Mouse (Mus musculus) hindlimb bud, embryonic 11.5 days (tissue): ENCODE results near the gene Drosha.

ENCODE experiments used
- DNase-seq: peaks from one replicate; pipeline ENCODE4 v3.0.0-alpha.2; 2012; ENCODE audit warnings: low read depth, low spot score; ENCODE audit errors: extremely low spot score

The Drosha gene

GRCm38 (mm10) chr15:12829878-12830277 lies 5.3 kb downstream of the Drosha start:
- DNase-seq = no peak

DNA sequence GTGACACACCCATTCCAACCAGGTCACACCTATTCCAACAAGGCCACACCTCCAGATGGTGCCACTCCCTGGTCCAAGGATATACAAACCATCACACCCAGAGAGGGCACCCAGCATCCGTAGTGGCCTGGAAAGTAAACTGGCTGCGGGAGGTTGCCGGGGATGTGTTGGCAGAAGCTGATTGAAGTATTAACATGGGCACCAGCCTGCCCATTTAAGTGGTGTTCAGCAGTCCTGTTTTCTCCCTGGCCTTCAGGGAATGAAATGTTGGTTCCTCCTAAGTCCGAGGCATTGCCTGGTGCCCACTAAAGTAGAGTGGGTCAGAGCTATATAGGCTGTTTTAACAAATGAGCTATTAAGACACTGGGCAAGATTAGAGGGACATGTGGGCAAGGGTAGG lies 8.0 kb downstream of the Drosha start:
- DNase-seq = no peak

- DNase-seq = no peak
Observed at GRCm38 (mm10) chr15:12833385-12833784, 8.8 kb downstream of the Drosha start.

DNA sequence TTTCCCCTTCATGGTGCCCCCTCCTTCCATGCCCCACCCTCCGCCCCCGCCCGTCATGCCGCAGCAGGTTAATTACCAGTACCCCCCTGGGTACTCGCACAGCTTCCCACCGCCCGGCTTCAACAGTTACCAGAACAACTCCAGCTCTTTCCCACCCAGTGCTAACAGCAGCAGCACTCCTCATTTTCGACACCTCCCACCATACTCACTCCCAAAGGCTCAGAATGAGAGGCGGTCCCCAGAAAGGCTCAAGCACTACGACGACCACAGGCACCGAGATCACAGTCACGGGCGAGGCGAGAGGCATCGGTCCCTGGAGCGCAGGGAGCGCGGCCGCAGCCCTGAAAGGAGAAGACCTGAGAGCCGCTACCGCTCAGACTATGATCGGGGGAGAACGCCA lies 9.6 kb downstream of the Drosha start:
- no peak for DNase-seq

DNA sequence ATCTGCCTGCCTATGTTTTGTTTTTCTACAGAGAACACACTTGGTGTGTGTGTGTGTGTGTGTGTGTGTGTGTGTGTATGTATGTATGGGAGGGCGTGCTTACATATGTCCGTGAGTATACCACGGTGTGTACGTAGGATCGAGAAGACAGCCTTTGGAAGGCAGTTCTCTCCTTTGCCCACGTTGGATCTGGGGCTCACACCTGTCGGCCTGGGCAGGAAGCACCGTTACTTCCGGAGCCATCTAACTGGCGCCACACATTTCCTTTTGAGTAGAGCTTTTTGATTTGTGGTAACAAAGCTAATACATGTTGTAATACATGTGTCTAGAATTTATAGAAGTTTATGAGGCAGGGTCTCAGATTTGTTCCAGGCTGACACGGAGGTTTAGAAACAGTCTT lies 16.1 kb downstream of the Drosha start:
- no peak for DNase-seq

DNA sequence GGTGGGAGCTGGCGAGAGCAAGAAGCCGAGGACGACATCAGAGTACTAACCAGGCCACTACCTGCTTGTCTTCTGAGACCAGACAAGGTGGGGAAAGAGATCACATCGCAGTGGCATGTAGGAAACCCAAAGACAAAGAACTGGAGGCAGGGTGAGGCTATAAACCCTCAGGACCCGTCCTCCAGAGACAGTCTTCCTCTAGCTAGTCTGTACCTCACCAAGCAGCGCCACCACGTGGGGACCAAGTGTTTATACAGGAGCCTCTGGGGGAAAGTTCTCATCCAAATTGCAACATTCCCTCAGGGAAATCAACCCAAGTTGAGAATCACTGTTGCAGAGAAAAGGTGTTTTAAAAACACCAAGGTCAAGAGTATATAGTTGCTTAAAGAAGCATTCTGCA lies 18.2 kb downstream of the Drosha start:
- no peak for DNase-seq

DNA sequence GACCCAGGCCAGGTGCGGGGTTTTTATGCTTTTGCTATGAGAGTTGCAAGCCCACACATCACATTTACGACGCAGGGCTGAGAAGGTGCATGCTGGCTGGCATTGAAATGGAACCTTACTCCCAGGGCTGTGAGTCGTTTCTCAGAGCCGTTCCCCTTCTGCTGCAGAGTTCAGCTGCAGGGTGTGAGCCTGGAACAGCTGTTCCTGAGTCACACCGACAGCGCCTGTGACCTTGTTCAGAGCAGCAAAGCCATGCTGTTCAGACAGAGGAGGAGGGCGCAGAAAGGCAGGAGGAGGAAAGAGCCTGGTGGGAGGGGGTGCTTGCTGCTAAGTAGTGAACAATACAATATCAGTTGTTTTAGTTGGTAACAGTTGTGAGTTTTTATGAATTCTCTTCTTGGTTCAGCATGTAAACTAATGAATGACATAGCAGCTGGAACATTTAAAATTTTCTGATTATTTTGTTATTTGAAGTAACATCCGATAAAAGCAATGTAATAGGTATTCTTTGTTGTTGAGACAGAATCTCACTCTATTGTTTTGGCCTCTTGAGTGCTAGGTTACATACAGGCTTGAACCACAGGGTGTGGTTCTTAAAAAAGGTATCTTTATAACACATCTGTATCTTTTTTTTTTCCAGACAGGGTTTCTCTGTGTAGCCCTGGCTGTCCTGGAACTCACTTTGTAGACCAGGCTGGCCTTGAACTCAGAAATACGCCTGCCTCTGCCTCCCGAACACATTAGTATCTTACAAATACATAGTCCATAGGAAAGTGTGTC lies 23.8 kb downstream of the Drosha start:
- no peak for DNase-seq

- no peak for DNase-seq
Observed at GRCm38 (mm10) chr15:12849373-12849772, 24.8 kb downstream of the Drosha start.

DNA sequence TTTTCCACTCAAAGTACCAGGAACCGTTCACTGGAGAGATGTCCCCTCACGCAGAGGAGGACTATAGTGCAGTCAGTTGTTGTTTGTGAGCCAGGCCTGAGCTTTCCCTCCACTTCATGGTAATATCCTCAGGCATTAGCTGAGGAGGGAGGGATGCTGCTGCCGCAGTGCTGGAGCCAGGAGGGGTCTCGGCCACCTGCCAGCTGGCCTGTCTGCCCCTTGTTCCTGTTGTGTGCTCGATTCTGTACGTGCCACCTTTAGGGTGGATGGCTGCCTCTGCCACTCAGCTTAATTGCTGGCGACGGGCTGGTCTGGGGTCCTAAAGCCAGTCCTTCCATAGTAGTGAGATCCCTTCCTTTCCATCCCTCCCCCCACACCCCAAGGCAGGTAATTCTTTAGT lies 28.9 kb downstream of the Drosha start:
- no peak for DNase-seq

GRCm38 (mm10) chr15:12856780-12857179 lies 32.2 kb downstream of the Drosha start:
- DNase-seq = no peak

GRCm38 (mm10) chr15:12857840-12858516 lies 33.4 kb downstream of the Drosha start:
- no peak for DNase-seq

- DNase-seq = no peak
Observed at GRCm38 (mm10) chr15:12858645-12859044, 34.0 kb downstream of the Drosha start.

DNA sequence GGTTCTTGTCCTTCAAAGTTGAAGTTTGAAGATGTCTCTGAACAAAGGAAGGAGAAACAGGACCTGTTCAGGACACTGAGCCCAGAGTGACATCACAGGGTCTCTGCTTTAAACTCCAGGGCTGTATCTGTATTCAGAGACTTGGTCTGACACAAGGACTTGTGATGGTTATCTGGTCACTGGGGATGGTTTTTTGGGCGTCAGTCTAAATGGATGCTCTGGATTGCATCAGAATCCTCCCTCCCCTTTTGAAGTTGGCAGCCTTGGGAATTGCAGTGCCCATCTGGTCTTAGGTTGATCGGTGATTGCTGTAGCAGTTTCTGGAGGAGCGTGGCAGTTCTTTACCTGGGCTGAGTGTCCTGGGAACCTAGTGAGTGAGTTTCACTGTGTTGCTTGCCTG lies 37.4 kb downstream of the Drosha start:
- no peak for DNase-seq

DNA sequence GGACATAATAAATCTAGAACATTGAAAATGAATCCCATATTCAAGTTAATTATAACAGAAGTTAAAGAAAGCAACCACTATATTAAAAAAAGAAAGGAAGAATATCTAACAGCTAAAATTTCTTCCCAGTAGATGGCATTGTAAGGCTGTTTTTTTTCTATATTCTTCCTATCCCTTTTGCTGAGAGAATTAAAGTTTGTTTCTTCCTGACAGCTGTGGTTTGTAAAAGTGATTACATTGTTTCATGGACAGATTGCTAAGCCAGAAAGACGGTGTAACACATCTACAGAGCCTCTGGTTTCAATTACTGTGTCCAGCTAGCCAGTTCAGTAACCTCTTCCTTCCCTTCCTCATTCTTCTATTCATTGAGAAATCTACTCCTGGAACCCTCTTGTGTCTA lies 39.1 kb downstream of the Drosha start:
- no peak for DNase-seq

DNA sequence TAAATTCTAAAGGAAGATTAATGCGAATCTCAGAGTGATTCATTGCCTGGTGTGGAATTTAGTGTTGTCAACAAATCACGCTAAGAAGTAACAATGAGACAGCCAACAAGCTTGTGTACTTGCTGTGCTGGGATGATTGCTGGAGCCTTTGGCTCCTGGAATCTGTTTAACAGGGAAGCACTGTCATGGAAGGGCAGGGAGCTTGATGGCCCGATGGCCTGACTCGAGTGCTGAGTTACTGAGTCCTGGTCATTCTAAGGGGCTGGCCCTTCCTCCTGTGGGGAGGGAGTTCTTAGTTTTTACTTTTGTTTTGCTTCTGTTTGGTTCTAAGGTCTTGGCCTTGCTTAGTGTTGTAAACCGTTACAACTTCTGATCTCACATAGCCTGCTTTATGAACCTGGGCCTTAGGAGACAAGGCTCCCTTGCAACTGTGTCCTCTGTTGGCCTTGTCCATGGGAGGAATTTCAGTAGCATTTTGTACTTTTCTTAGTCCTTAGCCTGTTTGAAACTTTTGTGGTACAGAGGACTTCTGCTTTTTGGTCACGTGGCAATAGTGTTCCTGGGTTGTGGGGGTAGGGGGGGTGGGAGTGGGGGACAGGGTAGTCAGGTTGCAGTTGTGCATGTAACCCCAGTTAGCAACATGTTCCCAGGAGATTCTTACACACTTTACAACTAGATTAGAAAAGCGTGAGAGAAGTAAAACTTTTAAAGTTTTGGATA lies 41.1 kb downstream of the Drosha start:
- no peak for DNase-seq

DNA sequence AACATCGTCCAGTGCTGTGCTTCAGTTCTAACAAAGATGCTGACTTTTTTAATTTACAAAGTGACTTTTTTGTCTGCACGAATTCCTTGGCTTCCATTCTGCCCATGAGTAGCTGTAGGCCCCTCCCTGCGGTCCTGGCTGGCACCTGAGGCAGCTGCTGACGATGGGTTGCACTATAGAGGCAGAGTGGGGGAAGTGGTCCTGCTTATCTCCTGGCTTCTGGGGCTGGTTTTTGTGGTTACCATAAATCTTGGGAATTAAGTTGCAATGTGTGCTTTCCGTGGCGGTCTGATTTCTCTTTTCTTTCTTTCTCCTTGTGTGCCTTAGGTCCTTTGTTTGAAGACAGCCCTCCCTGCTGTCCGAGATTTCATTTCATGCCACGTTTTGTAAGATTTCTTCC lies 42.7 kb downstream of the Drosha start:
- DNase-seq = no peak

DNA sequence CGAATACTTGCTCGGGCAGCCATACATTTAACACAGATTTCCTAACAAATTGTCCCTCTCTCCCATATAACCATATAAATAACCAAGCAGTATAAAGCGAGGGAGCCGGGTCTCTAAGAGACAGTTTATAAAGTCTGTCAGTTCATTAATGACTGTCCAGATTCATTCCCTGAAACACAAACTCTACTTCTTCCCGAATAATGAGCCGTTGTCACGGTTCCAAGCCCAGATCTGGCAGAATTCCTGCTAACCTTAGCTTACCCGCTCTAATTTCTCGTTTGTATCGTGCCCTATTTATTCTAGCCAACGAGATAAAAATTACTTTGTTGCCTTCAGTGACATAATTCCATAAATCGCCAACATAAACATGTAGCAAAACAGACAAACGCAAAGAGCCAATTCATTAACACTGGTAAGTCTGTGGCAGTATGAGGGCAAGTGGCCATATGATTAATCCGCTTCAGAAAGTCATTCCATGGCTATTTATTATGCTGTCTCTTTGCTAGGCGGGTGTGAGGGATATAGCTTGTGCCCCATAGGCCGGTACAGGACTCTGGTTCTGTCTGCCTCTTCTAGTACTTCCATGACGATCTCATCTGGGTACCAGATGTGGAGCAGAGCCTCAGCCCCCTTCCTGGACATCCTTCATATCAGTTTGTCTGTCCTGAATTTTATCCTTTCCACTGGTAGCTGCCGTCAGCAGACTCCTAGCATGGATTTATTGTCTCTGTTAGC lies 51.0 kb downstream of the Drosha start:
- no peak for DNase-seq

DNA sequence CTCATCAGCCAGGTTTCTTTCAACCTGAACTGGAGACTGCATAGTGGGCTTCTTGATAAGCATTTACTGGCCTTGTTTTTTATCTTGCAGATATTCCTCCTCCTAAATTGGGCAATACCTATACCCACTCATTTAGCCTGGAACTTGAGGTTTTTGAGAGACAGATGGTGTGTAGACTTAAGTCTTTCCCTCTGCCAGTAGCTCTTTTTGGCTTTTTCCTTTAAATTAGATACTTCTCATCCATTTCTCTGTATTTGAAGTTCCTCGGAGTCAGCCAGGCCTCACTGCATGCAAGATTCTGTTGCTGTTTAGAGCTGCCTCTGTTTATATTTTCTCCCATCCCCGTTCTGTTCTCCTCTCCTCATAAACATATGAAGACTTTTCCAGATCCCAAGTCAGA lies 51.7 kb downstream of the Drosha start:
- DNase-seq = no peak

GRCm38 (mm10) chr15:12876881-12877280 lies 52.3 kb downstream of the Drosha start:
- DNase-seq = no peak

DNA sequence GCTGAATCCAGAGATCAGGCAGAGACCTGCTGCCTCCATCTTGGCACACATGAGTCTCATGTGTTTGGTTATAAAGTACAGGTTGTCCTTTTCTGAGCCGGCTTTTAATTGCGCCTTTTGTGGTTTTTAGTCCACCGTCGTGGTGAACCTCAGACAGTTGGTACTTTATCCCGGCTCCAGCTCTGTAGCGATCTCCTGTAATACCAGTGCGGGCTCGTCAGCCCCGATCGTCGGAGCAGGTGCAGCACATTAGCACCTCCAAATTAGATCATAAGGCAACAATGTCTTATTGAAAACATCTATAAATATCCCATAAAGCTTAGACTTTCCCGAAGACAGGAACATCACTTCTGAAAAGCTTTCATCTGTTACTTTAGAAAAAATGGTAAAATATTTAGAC lies 53.3 kb downstream of the Drosha start:
- DNase-seq = no peak

- DNase-seq = no peak
Observed at GRCm38 (mm10) chr15:12878581-12878980, 54.0 kb downstream of the Drosha start.
